Mouse (Mus musculus) ES-E14 (cell line): ENCODE results near the gene Psmb9. TPM values are rescaled to one million over a fixed set of nuclear protein-coding genes. Genes with fewer than 3 reads are reported as not detected.

ENCODE experiments used
- DNase-seq: peaks from one replicate; pipeline ENCODE4 v3.0.0-alpha.2; 2013; ENCODE audit warnings: low read depth, low spot score
- H3K27ac ChIP-seq: 2 replicates; pipeline ENCODE4 v1.5.1; 2012; ENCODE audit warnings: low read depth, mild to moderate bottlenecking, low read length, moderate library complexity, mixed read lengths; ENCODE audit not compliant: poor library complexity, insufficient read depth, severe bottlenecking
- H3K36me3 ChIP-seq: 2 replicates; pipeline ENCODE4 v1.6.1; 2012; ENCODE audit warnings: mild to moderate bottlenecking, low read length, moderate library complexity, mixed read lengths; ENCODE audit not compliant: control insufficient read depth, poor library complexity, insufficient read depth, severe bottlenecking
- H3K4me1 ChIP-seq, 2 experiments: fragments of 150-350 bp in 1 of 2; sonication (generic) in 1 of 2; 2 replicates each; pipeline ENCODE4 v1.6.1; 2012; ENCODE audit warnings: low read length in 2 of 2, mild to moderate bottlenecking in 1 of 2, mixed read lengths in 1 of 2; ENCODE audit not compliant: control insufficient read depth in 2 of 2, insufficient read depth in 2 of 2, poor library complexity in 1 of 2
- H3K4me3 ChIP-seq, 2 experiments: fragments of 150-350 bp in 1 of 2; sonication (generic) in 1 of 2; 2 replicates each; pipeline ENCODE4 v1.5.1; 2012; ENCODE audit warnings: low read length in 2 of 2, low read depth in 1 of 2, mild to moderate bottlenecking in 1 of 2, mixed read lengths in 1 of 2; ENCODE audit not compliant: insufficient read depth in 1 of 2, poor library complexity in 1 of 2, severe bottlenecking in 1 of 2
- H3K9ac ChIP-seq: 2 replicates; pipeline ENCODE4 v1.6.1; 2012; ENCODE audit warnings: low read depth, mild to moderate bottlenecking, low read length, mixed read lengths; ENCODE audit not compliant: poor library complexity, insufficient read depth, severe bottlenecking
- H3K9me3 ChIP-seq: fragments of 150-350 bp; sonication (generic); 2 replicates; pipeline ENCODE4 v1.6.1; 2012; ENCODE audit warnings: low read depth, mild to moderate bottlenecking, low read length; ENCODE audit not compliant: control insufficient read depth, insufficient read depth
- CHD2 ChIP-seq: IDR thresholded peaks from 2 replicates; pipeline ENCODE4 v1.6.1; 2014; ENCODE audit warnings: mild to moderate bottlenecking, low read depth, low read length, inconsistent platforms
- HCFC1 ChIP-seq: IDR thresholded peaks from 2 replicates; pipeline ENCODE4 v1.6.1; 2012; ENCODE audit warnings: low read length, inconsistent platforms, borderline replicate concordance; ENCODE audit not compliant: insufficient read depth
- MAFK ChIP-seq: IDR thresholded peaks from 2 replicates; pipeline ENCODE4 v1.6.1; 2014; ENCODE audit warnings: mild to moderate bottlenecking, low read depth, low read length, inconsistent platforms; ENCODE audit not compliant: insufficient read depth
- ZC3H11A ChIP-seq: IDR thresholded peaks from 2 replicates; pipeline ENCODE4 v1.6.1; 2012; ENCODE audit warnings: low read depth, mild to moderate bottlenecking, inconsistent platforms, low read length, borderline replicate concordance
- ZNF384 ChIP-seq: IDR thresholded peaks from 2 replicates; pipeline ENCODE4 v1.6.1; 2012; ENCODE audit warnings: low read depth, low read length, inconsistent platforms
- in situ Hi-C, 2 experiments: fragments of 600-800 bp; cut with MboI; formaldehyde crosslinking; loops; one replicate each; pipeline ENCODE4 v1.15.1; 2025; ENCODE audit warnings: low sequenced_read_pairs in 2 of 2, inconsistent platforms in 1 of 2; ENCODE audit not compliant: unreplicated experiment in 2 of 2
- total RNA-seq: library from RNA; depleted of rRNA; stranded (reverse); fragments of 300-350 nt; gene quantifications from 2 replicates; pipeline ENCODE4 v1.2.3, GENCODE M21; 2012

Psmb9 gene
- total RNA-seq, 1 experiment = 4.1 TPM

GRCm38 (mm10) chr17:34201506-34202055, 14.0 kb upstream of the Psmb9 start:
- in situ Hi-C loops = no loop called here

GRCm38 (mm10) chr17:34200772-34201505, 13.4 kb upstream of the Psmb9 start:
- TF ChIP-seq ZC3H11A (no peak), ZNF384 (no peak), MAFK (no peak), HCFC1 (no peak), CHD2 (no peak)
- no peaks in the 10 kb centered on the region for H3K36me3 ChIP-seq
- H3K4me3 ChIP-seq = no peak overlapping the region
- in situ Hi-C loops = no loop called here
- peaks cover 0 to 12% of the 10 kb centered on the region in 2 experiments; a peak in 1 of 4 replicates for H3K4me1 ChIP-seq
- DNase-seq = no peak
- H3K27ac ChIP-seq = no peak overlapping the region
- H3K9ac ChIP-seq = no peak overlapping the region
- H3K9me3 ChIP-seq = no peaks in the 10 kb centered on the region

More at GRCm38 (mm10) chr17:34201506-34202055, 14.0 kb upstream of the Psmb9 start:
- H3K4me3 ChIP-seq = no peak overlapping the region
- no peak overlapping the region for H3K27ac ChIP-seq
- H3K4me1 ChIP-seq = peaks cover 0 to 12% of the 10 kb centered on the region in 2 experiments; a peak in 1 of 4 replicates
- H3K9ac ChIP-seq = no peak overlapping the region
- no peak for DNase-seq
- TF ChIP-seq HCFC1 = no peak
- no peak for TF ChIP-seq CHD2
- no peak for TF ChIP-seq ZNF384
- no peak for TF ChIP-seq MAFK
- TF ChIP-seq ZC3H11A = no peak
- H3K36me3 ChIP-seq = no peaks in the 10 kb centered on the region
- no peaks in the 10 kb centered on the region for H3K9me3 ChIP-seq

GRCm38 (mm10) chr17:34200047-34200446, 12.5 kb upstream of the Psmb9 start:
- Histone ChIP-seq H3K4me1 (peaks cover 0 to 8% of the 10 kb centered on the region in 2 experiments; a peak in 1 of 4 replicates), H3K9ac (no peak overlapping the region), H3K4me3 (no peak overlapping the region), H3K36me3 (no peaks in the 10 kb centered on the region), H3K27ac (no peak overlapping the region), H3K9me3 (no peaks in the 10 kb centered on the region)
- no peak for DNase-seq
- TF ChIP-seq ZNF384 = no peak
- TF ChIP-seq ZC3H11A = no peak
- no peak for TF ChIP-seq HCFC1
- no peak for TF ChIP-seq CHD2
- no peak for TF ChIP-seq MAFK
- in situ Hi-C loops = no loop called here

- H3K27ac ChIP-seq = no peak overlapping the region
Measured at GRCm38 (mm10) chr17:34199050-34199619, 11.6 kb upstream of the Psmb9 start.

More at GRCm38 (mm10) chr17:34199050-34199619, 11.6 kb upstream of the Psmb9 start:
- no peak overlapping the region for H3K4me3 ChIP-seq
- no peak for TF ChIP-seq ZNF384
- no peak for TF ChIP-seq HCFC1
- TF ChIP-seq ZC3H11A = no peak
- TF ChIP-seq MAFK = no peak
- no peak for TF ChIP-seq CHD2
- peaks cover 0 to 8% of the 10 kb centered on the region in 2 experiments; a peak in 1 of 4 replicates for H3K4me1 ChIP-seq
- in situ Hi-C loops = no loop called here
- no peak overlapping the region for H3K9ac ChIP-seq
- no peaks in the 10 kb centered on the region for H3K36me3 ChIP-seq
- no peak for DNase-seq
- no peaks in the 10 kb centered on the region for H3K9me3 ChIP-seq
